Mouse (Mus musculus) thymus, postnatal 25 days (tissue): ENCODE measurements around the gene Lgals1.
A peak's percentile ranks its signal among the peaks of the same experiment; 100 is the strongest.

Experiments used
- DNase-seq: peaks from one replicate; pipeline ENCODE4 v3.0.0; 2022

Gene Lgals1

DNA sequence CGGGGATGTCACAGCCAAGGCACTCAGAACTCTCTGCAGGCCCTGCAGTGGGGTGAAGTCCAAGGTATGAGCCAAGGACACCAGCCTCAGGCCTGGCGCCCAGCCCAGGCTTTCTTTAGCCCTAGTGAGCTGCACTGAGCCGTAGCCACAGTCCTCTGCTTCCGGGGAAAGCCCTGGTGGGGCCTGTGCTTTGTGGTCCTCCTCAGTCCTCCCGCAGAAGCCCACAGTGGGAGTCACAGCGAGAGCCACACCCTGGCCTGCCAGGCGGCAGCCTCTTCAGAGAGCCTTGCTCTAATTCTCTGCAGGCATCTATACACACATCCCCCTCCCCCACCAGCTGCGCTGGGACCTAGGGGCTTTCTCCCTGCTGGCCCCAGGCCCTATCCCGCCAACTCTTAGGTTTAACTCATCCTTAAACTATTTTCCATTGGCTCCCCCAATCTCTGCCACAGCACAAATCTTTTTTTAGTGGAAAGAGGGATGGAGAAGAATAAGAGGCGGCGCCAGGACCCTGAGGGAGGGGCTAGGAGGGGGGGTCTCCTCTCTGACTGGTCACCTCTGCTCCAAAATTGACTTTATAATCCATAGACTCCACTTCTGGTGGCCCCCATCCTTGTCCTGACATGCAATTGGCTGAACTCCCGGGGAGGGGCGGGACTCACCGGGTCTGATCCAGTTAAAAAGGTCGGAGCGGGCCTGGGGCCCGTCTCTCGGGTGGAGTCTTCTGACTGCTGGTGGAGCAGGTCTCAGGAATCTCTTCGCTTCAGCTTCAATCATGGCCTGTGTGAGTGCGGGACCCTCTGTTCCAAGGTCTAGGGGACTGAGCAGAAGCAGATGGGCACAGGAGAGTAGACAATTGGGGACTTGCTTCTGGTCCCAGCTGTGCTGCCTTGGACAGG lies at the start of gene Lgals1:
Lgals1 (plus strand) TSS at position 705 of the 899 bp plus-strand sequence.
- DNase-seq: peak; percentile 80

DNA sequence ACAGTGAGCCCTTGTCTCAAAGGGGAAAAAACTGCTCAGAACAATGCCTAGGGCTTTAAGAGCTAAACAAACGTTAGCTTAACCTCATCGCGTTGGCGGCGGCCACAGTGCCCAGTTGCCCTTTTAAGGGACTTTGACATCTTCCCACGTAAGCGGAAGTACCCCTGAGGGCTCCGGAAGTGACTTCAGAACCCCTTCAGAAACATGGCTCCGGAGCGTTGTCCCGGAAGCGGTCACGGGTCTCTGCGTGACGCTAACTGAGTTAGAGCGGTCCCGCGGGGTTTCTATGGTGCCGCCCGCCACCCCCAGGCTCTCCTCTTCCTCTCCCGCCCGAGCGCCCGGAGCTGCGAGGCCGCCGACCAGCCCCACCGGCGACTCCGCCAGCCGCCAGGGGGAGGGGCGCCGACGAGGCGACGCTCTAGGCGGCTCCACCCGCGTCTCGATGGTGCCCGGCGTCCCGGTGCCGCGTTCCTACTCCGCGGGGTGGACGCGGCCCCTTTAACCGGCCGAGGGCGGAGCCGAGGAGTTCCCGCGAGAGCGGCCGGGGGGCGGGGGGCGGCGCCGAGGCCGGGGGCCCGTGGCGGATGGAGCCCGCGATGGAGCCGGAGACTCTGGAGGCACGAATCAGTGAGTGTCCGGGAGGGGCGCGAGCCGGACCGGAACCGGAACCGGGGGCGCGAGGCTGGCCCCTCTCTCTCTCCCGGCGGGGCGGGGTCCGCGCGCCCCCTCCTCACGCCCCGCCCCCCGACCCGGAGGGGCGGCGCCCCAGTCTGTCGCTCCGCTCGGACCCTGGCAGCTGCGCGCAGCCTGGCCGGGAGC lies 49.3 kb upstream of the Lgals1 start, which contains the start of gene Gga1:
Gga1 (plus strand) TSS at position 200 of the 819 bp plus-strand sequence.
- DNase-seq: peak; percentile 90

DNA sequence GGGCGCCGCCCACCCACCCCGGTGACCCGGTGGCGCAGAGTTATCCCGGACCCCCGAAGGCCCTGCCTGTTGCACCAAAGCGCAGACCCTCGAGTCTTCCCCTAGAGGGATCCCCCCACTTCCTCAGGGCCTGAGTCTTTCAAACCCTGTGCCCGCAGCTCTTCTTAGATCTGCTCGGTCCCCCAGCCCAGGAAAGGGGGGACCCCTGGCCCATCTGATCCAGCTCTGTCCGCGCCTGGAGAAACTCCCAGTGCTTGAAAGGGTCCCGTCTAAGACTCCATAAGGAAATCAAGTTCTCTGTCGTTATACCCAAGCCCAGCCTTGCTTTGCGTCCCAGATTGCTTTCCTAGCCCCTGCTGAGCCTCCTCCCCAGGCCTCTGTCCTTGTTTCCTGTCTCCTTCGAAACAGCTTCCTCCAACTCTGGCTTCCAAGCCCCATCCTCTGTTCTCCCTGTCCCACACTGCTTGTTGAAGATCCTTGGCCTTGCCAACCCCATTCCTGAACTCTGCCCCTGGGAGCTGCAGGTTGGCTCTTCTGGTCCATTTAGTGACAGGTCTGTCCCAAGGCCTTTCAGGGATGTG lies 48.6 kb upstream of the Lgals1 start:
- no peak for DNase-seq

DNA sequence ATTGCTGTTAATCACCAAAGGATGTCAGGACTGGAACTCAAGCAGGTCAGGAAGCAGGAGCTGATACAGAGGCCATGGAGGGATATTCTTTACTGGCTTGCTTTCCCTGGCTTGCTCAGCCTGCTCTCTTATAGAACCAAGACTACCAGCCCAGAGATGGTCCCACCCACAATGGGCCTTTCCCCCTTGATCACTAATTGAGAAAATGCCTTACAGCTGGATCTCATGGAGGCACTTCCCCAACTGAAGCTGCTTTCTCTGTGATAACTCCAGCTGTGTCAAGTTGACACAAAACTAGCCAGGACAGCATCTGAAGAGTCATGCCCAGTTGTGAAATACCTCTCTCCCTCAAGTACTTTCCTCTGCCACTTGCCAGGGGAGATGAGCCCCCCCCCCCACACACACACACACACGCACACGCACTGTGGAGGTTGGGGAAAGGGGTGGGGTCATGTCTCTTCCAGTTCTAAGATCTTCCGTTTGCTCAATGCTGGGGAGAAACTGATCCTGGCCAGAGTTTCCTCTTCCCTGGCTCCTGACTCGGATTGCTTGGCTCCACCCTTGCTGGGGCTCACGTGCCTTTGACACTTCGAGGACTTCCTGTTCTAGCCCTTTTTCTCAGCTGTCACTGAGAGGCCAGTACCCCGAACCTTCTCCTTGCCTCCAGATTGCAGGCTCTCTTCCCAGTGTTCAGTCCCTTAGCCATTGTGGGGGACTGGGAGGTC lies 47.6 kb upstream of the Lgals1 start:
- DNase-seq: peak; percentile 27

DNA sequence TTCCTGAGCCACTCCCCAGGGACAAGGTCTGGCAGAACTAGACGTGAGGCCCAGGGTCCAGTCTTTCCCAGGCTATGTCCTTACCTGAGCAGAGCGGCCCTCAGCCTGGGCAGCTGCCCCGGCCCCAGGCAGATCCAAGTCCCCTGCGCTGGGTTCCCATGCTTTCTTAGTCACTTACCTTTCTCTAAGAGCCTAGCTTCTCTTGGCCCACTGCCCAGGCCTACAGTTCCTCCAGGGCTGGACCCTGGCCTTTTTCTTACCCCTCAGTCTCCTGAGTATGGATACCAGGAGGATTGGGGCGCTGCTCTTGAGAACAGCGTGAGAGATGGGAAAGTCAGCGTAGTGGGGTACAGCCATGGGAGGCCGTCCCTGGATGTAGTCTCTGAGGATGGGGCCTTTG lies 46.1 kb upstream of the Lgals1 start:
- no peak for DNase-seq

DNA sequence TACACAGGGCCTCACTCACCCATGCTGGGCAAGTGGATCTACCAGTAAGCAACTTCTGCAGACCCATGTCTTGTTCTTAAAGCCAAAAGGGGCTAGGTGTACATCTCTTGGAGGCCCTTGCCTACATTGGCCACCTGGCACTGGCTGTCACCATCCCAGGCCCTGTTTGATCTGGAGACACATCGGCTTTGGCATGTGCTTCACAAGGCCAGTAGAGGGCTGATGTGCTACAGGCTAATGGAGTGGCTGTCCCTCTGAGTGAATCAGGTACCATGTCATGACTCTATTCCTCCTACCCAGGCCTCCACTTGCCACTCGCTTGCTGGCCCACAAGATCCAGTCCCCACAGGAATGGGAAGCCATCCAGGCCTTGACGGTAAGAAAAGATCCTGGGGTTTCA lies 44.7 kb upstream of the Lgals1 start:
- no peak for DNase-seq

DNA sequence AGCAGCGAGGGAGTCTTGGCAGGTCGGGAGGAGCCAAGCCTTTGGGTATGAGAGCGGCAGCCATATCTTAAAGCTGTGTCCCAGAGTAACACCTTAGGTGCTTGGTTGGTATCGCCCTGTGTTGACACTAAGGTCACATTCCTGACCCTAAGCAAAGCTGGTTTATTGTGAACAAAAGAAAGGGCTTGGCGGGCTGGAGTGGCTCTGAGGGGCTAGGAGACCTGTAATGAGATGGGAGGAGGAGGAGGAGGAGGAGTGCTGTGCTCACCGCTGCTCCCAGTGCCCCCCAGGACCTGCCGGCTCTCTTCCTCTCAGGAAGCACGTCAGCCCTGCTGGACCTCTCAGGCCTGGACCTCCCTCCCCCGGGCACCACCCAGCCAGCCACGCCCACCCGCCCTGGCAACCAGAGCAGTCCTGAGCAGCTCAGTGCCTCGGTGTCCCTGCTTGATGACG lies 37.1 kb upstream of the Lgals1 start:
- DNase-seq: no peak

DNA sequence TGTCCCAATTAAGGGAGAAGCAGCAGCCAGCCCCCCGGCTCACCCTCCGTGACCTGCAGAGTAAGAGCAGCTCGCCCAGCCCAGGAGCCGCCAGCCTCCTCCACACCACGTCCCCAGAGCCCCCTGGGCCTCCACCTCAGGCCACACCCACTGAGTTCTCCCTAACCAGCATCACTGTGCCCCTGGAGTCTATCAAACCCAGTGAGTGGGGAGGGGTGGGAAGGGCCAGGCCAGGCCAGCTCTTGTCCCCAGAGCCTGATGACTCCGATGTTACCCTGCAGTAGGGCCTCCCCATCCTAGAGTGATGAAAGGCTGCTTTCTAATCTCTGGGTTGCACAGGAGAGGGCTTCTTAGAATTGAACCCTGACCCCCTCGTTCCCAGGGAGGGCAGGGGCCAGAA lies 34.1 kb upstream of the Lgals1 start:
- no peak for DNase-seq

DNA sequence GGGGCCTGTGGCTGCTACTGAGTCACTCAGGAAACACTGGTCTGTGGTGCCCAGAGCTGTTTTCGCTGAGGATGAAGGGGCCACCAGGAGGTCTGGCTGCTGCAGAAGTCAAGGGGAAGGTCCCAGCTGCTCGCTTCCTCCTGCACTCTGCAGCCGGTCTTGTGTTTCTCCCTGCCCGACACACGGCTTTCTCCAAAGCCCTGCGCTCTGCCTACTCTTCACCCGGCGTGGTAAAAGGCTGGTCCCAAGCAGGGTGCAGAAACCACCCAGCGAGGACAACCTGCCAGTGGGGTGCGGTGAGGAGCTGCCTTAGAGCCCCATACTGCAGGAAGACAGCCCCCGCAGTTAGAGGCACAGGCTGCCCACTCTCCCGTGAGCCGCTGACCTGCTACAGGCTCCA lies 31.8 kb upstream of the Lgals1 start:
- peak; percentile 58 for DNase-seq

DNA sequence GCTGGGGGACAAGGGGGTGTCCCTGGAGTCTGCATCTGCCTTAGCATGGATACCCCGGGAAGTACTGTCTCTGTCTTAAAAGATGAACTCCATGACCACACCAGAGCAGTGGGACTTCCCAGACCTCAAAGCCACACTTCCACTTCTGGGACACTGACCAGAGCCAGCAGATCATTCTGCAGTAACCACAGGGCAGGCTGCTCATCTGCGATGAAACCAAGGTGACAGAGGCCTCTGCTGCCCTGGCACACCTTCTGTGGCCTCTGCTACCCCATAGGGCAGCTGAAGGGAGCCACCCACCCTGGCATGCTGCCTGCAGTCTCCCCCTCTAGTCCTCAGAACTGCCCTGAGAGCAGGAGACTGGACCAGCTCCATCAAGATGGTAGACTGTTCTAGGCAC lies 30.8 kb upstream of the Lgals1 start:
- DNase-seq: no peak

DNA sequence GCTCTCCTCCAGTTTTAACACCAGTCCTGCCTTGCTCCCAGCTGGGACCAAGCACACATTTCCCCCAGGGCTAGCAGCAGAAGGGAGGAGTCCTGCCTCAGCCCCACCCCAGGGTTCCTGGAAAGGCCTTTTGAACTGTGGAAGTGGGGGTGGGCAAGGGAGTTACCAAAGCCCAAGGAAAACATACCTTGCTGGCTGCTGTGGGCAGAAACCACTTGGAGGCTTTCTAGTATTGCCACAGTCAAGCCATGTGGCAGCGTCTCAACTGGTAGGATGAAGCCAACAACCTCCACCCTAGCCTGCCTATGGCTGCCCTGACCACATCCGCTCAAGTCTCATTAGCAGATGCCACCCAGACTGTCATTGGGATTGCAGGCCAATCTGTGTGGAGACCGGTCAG lies 30.4 kb upstream of the Lgals1 start:
- peak; percentile 51 for DNase-seq

DNA sequence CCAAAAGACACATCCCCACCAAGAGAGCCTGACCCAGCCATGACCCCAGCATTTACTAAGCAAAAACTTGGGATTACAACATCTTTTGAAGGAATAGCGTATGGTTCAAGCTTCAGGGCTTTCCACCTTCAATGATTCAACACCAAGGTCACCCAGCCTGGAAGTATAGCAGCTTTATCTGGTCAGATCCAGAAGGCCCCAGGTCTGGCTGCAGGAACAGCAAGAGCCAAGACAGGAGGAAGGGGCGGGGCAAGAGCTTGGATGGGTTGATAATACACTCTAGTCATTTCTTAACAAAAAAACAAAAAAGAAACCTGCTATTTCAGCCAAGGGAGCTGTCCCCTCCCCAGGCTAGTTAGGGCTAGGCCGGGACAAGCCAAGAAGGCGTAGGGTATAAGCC lies 29.0 kb upstream of the Lgals1 start:
- no peak for DNase-seq

DNA sequence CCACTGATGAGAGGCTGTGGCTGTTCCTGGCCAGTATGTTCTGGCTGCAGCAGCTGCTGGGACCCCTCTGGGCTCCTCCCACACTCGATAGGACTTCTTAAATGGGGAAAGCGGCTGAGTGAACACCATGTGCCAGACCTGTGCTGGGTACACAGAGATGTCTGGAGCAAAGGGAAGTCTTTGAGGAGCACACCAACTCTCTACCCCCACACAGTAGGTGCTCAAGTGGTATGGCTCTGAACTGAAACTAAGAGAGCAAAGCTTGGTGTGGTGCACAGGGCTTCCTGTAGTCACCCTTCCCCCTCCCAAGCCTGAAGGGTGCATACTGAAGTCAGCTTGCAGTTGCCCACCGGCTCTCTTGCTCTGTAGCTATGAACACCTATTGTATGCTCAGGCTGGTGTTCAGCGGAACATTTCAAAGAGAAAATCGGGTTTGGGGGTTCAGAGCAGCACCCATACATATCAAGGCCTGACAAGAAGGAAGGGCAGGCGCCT lies 28.0 kb upstream of the Lgals1 start:
- peak; percentile 74 for DNase-seq

DNA sequence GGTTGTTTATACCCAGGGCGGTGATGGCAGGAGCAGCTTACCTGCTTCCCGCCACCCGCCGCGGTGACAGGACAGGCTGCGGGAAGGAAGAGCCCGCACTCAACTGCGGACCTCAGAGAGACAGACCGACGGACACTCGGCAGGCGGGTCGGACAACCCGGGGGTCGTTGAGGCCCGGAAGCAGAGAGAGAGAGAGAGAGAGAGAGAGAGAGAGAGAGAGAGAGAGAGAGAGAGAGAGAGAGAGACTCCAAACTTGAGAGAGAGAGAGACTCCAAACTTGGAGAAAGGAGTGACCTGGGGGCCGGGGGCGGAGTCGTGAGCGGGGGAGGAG lies 27.2 kb upstream of the Lgals1 start, which contains the start of gene Gm49510:
Gm49510 (plus strand) TSS at position 259 of the 331 bp plus-strand sequence.
- DNase-seq: no peak

DNA sequence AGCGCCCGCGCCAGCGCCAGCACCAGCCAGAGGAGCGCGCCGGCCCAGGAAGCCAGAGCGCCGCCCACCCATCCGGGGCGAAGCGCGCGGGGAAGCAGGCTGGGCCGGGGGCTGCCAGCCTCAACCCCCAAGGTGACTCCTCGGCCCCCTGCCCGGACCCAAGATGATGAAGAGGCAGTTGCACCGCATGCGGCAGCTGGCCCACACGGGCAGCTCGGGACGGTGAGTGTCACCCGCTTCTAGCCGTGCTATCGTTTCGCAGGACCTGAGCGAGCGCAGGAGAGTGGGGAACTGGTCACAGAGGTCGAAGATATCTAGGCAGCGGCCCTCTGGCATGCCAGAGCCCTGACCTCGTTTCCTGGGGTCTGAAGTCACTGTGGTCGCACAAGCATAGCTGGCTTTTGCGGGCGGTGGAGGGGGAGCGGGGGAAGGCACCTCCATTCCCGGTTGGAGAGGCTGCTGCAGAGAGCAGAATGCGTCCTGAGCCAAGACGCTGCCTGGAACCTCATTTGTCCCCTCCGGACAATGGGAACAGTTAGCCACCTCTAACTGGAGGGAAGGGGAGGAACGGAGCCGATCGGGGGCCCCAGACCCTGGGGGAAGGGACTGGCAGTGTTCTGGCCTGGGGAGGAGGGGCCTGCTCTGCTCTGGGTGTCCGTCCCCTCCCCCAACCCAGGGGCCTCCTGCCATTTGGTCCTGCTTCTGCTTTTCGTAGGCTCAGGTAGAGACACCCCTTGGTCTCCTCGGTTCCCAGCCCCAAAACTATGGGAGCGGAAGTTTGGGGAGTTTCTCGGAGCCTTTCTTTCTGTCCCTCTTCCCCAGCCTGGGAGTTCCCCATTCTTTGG lies 26.6 kb upstream of the Lgals1 start, which contains the start of gene Sh3bp1:
Sh3bp1 (plus strand) TSS at position 29 of the 845 bp plus-strand sequence.
- DNase-seq: peak; percentile 84

DNA sequence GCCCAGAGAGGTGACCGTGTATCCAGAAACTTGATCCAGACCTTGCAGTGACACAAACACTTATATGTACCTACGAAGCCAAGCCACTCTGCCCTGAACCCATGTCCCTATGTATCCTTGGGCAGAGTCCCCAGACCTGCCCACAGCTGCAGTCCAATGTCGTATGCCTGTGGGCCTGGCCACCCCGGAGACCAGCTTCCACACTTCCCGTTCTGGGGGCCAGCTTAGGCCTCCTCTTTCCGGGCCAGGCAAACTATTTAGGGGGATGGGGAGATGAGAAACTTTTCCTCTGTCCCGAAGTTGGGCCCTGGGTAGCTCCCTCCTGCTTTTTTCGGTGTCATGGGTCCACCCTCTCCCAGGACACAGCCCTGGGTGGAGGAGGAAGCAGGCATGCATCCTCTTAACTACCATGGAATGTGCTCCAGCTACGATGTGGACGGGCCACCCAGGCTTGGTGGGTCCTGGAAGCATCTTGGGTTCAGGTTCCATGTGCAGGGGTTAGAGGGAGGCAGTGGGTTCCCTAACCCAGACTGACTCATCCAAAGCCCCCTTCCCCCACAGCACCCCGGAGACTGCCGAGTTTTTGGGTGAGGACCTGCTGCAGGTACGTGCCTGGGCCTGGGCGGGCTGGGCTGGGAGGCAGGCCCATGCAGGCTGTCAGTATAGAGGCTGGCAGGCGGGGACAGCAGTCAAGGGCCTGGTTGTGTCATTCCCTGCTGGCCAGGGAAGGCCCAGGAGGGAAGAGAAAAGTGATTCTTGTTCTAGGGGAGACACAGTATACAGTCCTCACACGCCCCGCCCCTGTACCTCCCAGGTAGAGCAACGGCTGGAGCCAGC lies 25.7 kb upstream of the Lgals1 start:
- DNase-seq: no peak

DNA sequence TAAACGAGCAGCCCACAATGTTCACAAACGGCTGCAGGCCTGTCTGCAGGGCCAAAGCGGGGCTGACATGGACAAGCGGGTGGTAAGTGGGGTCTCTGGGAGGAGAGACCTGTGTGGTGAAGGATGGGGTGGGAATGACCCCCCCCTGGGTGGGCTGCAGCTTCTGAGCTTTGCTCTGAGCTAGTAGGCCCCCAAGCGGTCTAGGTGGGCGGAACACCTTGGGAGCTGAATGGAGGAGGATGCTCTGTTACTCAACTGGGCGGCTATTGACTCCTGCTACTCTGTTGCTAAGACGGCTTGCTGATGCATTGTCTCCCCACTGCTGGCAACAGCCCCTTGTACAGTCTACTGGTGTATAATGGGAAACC lies 25.1 kb upstream of the Lgals1 start:
- no peak for DNase-seq

DNA sequence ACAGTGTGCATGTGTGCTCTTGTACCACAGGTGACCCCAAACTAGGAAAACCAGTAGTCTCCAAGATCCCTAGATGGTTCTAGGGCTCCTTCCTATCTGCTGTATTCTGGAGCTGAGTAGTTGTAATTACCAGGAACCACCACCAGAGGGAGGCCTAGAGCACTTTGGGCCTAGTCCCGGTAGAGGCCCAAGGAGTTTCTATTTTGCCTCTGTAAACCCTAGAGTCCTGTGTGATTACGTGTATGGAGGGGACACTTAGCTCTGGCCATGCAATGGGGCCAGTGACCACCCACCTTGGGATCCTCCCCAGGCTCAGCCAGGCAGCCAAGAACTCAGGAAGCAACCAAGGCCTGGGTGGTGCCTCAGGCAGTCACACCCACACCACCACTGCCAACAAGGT lies 23.3 kb upstream of the Lgals1 start:
- peak; percentile 83 for DNase-seq

DNA sequence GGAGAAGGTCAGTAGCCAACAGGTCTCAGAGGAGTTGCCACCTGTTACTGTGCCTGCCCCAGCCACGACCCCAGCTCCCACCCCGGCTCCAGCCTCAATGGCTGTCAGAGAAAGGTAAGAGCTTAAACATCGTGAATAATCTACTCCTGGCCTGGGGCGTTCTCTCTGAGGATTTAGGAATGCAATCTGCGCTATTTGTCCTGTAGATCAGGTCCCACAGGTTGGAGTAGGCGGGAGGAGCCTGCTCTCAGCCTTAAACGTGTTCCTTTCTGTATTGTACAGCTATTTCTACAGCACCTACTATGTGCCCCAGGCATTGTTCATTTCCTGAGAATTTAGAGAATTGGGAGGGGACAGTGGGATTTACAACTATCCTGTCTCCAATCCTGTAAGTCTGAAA lies 18.1 kb upstream of the Lgals1 start:
- DNase-seq: no peak

DNA sequence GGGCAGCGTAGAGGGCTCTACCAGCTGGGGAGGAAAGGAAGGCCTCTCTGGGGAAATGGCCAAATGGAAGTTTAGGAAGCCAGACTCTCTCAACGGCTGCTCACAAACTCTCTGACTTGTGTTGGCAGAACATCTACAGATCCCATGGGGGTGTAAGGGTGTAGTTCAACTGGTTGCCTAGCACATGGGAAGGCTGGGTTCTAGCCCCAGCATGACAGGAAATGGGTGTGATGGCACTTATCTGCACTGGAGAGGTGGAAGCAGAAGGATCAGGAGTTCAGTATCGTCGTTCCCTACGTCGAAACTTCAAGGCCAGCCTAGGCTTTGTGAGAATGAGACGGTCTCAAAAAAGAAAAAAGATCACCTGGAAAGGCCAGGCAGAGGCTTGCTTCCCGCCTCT lies 17.5 kb upstream of the Lgals1 start:
- DNase-seq: no peak

DNA sequence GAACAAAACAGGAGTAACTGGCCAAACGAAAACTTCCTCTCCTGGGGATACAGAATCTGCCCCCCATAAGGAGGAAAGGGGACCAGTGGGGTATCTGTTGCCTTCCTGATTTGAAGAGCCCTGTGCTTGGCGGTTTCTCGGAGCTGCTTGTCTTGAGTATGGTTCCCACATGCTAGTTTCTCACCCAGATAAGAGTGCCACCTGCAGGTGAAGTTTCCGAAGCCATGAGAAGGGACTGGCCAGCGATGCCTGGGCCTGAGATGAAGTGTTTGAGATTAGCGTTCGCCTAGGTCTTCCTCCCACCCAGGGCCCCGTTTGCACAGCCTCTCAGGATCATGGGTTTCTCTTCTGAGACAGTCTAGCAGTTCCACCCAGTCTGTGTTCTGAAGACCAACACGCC lies 14.5 kb upstream of the Lgals1 start:
- DNase-seq: peak; percentile 53
